ENCODE assay signal across 14 mouse cellular contexts in the genomic region with DNA sequence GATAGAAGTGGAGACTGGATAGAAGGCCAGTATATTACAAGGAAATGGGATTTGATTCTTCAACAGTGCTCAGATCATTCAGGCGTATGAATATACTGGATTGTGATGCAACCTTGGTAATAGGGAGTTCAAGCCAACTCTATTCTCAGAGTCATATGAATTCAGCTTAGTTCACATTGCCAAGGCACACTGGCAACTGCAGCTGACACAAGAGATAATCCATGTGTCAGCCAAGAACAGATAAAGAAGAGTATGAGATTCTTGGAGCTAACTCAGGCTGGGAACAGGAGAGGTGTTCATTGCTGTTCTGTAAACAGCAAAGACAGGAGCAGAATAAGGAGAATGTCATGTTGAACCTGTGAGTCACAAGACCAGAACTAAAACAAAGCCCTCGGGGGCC.
DNase-seq lines count a peak whose midpoint lies in the region; ATAC-seq and TF ChIP-seq lines count a peak whose summit lies in the region.
"Had no signal": no experiment of that assay in that cellular context is flagged by ENCODE, and none has a peak within 500 bp of the region (broad histone marks: within the 10 kb centered on the region; RNA-seq: fewer than 3 reads in every experiment).

No protein-coding gene starts in this region.

- no peaks in the 10 kb centered on the region for H3K4me1 ChIP-seq in heart, postnatal 0 days (ENCODE audit: control insufficient read depth, insufficient read depth)
- peaks cover 8% of the 10 kb centered on the region; the same call in 1 of the 2 replicates for H3K4me1 ChIP-seq in hindbrain, embryonic 12.5 days
- H3K4me1 ChIP-seq: liver, embryonic 13.5 days had no signal

- H3K36me3 ChIP-seq in heart, postnatal 0 days (replicated peaks; ENCODE audit: control insufficient read depth, insufficient read depth, low read length) = no peaks in the 10 kb centered on the region
- no peaks in the 10 kb centered on the region for H3K36me3 ChIP-seq in hindbrain, embryonic 12.5 days
- H3K36me3 ChIP-seq: liver, embryonic 13.5 days had no signal

- TF ChIP-seq EP300 in heart, postnatal 0 days (IDR thresholded peaks at IDR 0.05; ENCODE audit: low read depth) = no peak

- no peak for ATAC-seq in heart, postnatal 0 days (ENCODE audit: insufficient read depth, low read depth)
- ATAC-seq in megakaryocyte progenitor cell, adult 5-6 weeks (replicated peaks; ENCODE audit: poor library complexity) = no peak
- no peak for ATAC-seq in hindbrain, embryonic 12.5 days (ENCODE audit: low FRiP score)

- DNase-seq in gastrocnemius, adult 2 months = peak; percentile 67
- no peak for DNase-seq in gastrocnemius, postnatal 4 days (ENCODE audit: low spot score in 2 of 2)
- DNase-seq in urinary bladder, postnatal 14 days (ENCODE audit: low spot score) = peak; percentile 2
- DNase-seq in urinary bladder, postnatal 4 days (ENCODE audit: low spot score in 2 of 2) = no peak
- DNase-seq in heart, postnatal 0 days (ENCODE audit: low spot score) = no peak
- DNase-seq in ovary, postnatal 14 days (ENCODE audit: low spot score) = no peak
- DNase-seq: embryo, embryonic 11 days; kidney, postnatal 10 days; liver, embryonic 13.5 days; thymus, postnatal 36 days had no signal

- TF ChIP-seq CTCF in gastrocnemius, adult 2 months (IDR thresholded peaks at IDR 0.05) = no peak
- no peak for TF ChIP-seq CTCF in heart, postnatal 0 days (IDR thresholded peaks at IDR 0.05; ENCODE audit: low read depth)

- intact Hi-C loops in gastrocnemius, adult 2 months (cut with DNase I) = loop anchor here (5.0 to 10.0 kb wide), 4 partner anchors 105 to 1090 kb away; partner anchors contain the start of gene Klf6

- H3K27ac ChIP-seq in gastrocnemius, adult 2 months = peak overlapping the region; percentile 96
- H3K27ac ChIP-seq in heart, postnatal 0 days (ENCODE audit: low read depth) = peak overlapping the region; percentile 97
- no peak overlapping the region for H3K27ac ChIP-seq in hindbrain, embryonic 12.5 days
- H3K27ac ChIP-seq: hindbrain, postnatal 0 days; left cerebral cortex, adult 2 months; liver, embryonic 13.5 days had no signal

- no peaks in the 10 kb centered on the region for H3K27me3 ChIP-seq in heart, postnatal 0 days (ENCODE audit: control insufficient read depth, insufficient read depth, low read length)
- no peaks in the 10 kb centered on the region for H3K27me3 ChIP-seq in hindbrain, embryonic 12.5 days
- H3K27me3 ChIP-seq: liver, embryonic 13.5 days had no signal

- no peaks in the 10 kb centered on the region for H3K9me3 ChIP-seq in heart, postnatal 0 days (replicated peaks; ENCODE audit: control insufficient read depth, low read length)
- H3K9me3 ChIP-seq in hindbrain, embryonic 12.5 days (replicated peaks) = no peaks in the 10 kb centered on the region
- H3K9me3 ChIP-seq: liver, embryonic 13.5 days had no signal

- no peak overlapping the region for H3K9ac ChIP-seq in heart, postnatal 0 days (replicated peaks; ENCODE audit: low read depth, low read length)
- H3K9ac ChIP-seq in hindbrain, embryonic 12.5 days = no peak overlapping the region
- H3K9ac ChIP-seq: liver, embryonic 13.5 days had no signal

- 82% methylated on average over 2 of the region's 2 CpGs for WGBS in heart, postnatal 0 days
- WGBS in hindbrain, embryonic 12.5 days = 89% methylated on average over 2 of the region's 2 CpGs

- no peak overlapping the region for H3K4me3 ChIP-seq in gastrocnemius, adult 2 months
- no peak overlapping the region for H3K4me3 ChIP-seq in heart, postnatal 0 days (ENCODE audit: low read depth, low read length)
- H3K4me3 ChIP-seq in hindbrain, embryonic 12.5 days = no peak overlapping the region
- H3K4me3 ChIP-seq: left cerebral cortex, adult 2 months; liver, embryonic 13.5 days had no signal

- H3K4me2 ChIP-seq in heart, postnatal 0 days (ENCODE audit: low read depth, low read length) = no peak overlapping the region
- no peak overlapping the region for H3K4me2 ChIP-seq in hindbrain, embryonic 12.5 days (replicated peaks)
- H3K4me2 ChIP-seq: liver, embryonic 13.5 days had no signal

Comparison
In these comparisons a context has a peak if more than half of its experiments do, and no peak if none do; other contexts are left out.
1. DNase-seq: peak in gastrocnemius, adult 2 months (single experiment) and urinary bladder, postnatal 14 days (single experiment); none in gastrocnemius, postnatal 4 days (0 of 2), urinary bladder, postnatal 4 days (0 of 2), heart, postnatal 0 days (single experiment) and ovary, postnatal 14 days (single experiment).